Mouse (Mus musculus): ENCODE data around the gene Kctd21. TPM values are rescaled to one million over a fixed set of nuclear protein-coding genes. Genes with fewer than 3 reads are reported as not detected.

Gene Kctd21
- 1 to 10 TPM in 1 of 2 experiments, under 1 TPM in 1; 0.86 to 1.9 TPM for polyA plus RNA-seq (2017; shearing (Covaris generic))

GRCm38 (mm10) chr7:97331726-97332666, at the start of gene Kctd21, which contains the start of gene Usp35:
Gene Kctd21, plus strand, starts transcription at chr7:97332327.
Gene Usp35, minus strand, starts transcription at chr7:97332020.

Other genes starting within 250 kb of the Kctd21 start
- gene Usp35, start 307 bp upstream of the Kctd21 start, polyA plus RNA-seq (2017; shearing (Covaris generic)): 1 to 10 TPM; 4.9 to 5.2 TPM
- gene Alg8, start 39.3 kb downstream of the Kctd21 start, polyA plus RNA-seq (2017; shearing (Covaris generic)): 10 to 100 TPM; 14.5 to 21.0 TPM
- gene Ndufc2, start 67.7 kb downstream of the Kctd21 start, polyA plus RNA-seq (2017; shearing (Covaris generic)): 100 to 1,000 TPM; 125 to 151 TPM
- gene Thrsp, start 85.4 kb downstream of the Kctd21 start, polyA plus RNA-seq (2017; shearing (Covaris generic)): 1 to 10 TPM; 1.0 to 2.4 TPM
- gene Kctd14, start 119.0 kb downstream of the Kctd21 start, polyA plus RNA-seq (2017; shearing (Covaris generic)): 1 to 10 TPM in 1 of 2 experiments, under 1 TPM in 1; 0.42 to 2.8 TPM
- gene Ints4, start 148.6 kb downstream of the Kctd21 start, polyA plus RNA-seq (2017; shearing (Covaris generic)): 10 to 100 TPM; 51.3 to 52.6 TPM
- 10 to 100 TPM; 38.4 to 43.0 TPM for gene Aamdc, start 247.2 kb downstream of the Kctd21 start, polyA plus RNA-seq (2017; shearing (Covaris generic))
- 10 to 100 TPM; 51.8 to 52.1 TPM for gene Rsf1, start 247.6 kb downstream of the Kctd21 start, polyA plus RNA-seq (2017; shearing (Covaris generic))